Mouse (Mus musculus) cerebellum, adult 9-11 months (tissue): ENCODE measurements around the gene Ccdc3.
"Not testable (repeated sequence)": the region's sequence is repeated elsewhere in the genome, so short reads cannot be mapped to it uniquely, and the experiment has no call there.

Source experiments
- DNase-seq: peaks from one replicate; pipeline ENCODE4 v3.0.0; 2022

Gene Ccdc3

GRCm38 (mm10) chr2:5137500-5138286 is at the start of gene Ccdc3:
Ccdc3 (plus strand) TSS chr2:5137776.
- DNase-seq, result no peak

GRCm38 (mm10) chr2:5090385-5090784 is 47.2 kb upstream of the Ccdc3 start:
- not testable (repeated sequence) for DNase-seq

- DNase-seq, result no peak
Measured at GRCm38 (mm10) chr2:5094876-5095275, 42.7 kb upstream of the Ccdc3 start.

GRCm38 (mm10) chr2:5095316-5095715 is 42.3 kb upstream of the Ccdc3 start:
- DNase-seq, result no peak

GRCm38 (mm10) chr2:5097786-5098445 is 39.7 kb upstream of the Ccdc3 start:
- DNase-seq, result no peak

- DNase-seq, result no peak
Measured at GRCm38 (mm10) chr2:5099176-5099575, 38.4 kb upstream of the Ccdc3 start.

GRCm38 (mm10) chr2:5101743-5102245 is 35.8 kb upstream of the Ccdc3 start:
- DNase-seq, result no peak

- no peak for DNase-seq
Measured at GRCm38 (mm10) chr2:5102891-5103290, 34.7 kb upstream of the Ccdc3 start.

- DNase-seq, result no peak
Measured at GRCm38 (mm10) chr2:5112785-5113291, 24.7 kb upstream of the Ccdc3 start.

- no peak for DNase-seq
Measured at GRCm38 (mm10) chr2:5114386-5114785, 23.2 kb upstream of the Ccdc3 start.

GRCm38 (mm10) chr2:5116856-5117532 is 20.6 kb upstream of the Ccdc3 start:
- no peak for DNase-seq

GRCm38 (mm10) chr2:5125506-5125905 is 12.1 kb upstream of the Ccdc3 start:
- no peak for DNase-seq

- no peak for DNase-seq
Measured at GRCm38 (mm10) chr2:5127369-5127768, 10.2 kb upstream of the Ccdc3 start.

GRCm38 (mm10) chr2:5129099-5129498 is 8.5 kb upstream of the Ccdc3 start:
- DNase-seq, result no peak

- DNase-seq, result no peak
Measured at GRCm38 (mm10) chr2:5132046-5132445, 5.5 kb upstream of the Ccdc3 start.

GRCm38 (mm10) chr2:5134959-5135743 is 2.4 kb upstream of the Ccdc3 start:
- no peak for DNase-seq

- no peak for DNase-seq
Measured at GRCm38 (mm10) chr2:5139961-5140360, 2.4 kb downstream of the Ccdc3 start.

- DNase-seq, result no peak
Measured at GRCm38 (mm10) chr2:5144446-5144845, 6.9 kb downstream of the Ccdc3 start.

- DNase-seq, result no peak
Measured at GRCm38 (mm10) chr2:5147907-5148306, 10.3 kb downstream of the Ccdc3 start.

GRCm38 (mm10) chr2:5154711-5155110 is 17.1 kb downstream of the Ccdc3 start:
- no peak for DNase-seq

- no peak for DNase-seq
Measured at GRCm38 (mm10) chr2:5160236-5160848, 22.8 kb downstream of the Ccdc3 start.
